Mouse (Mus musculus) erythroblast, adult 5-6 weeks (primary cell): ENCODE data around the gene Setd1b. TPM values are rescaled to one million over a fixed set of nuclear protein-coding genes. Genes with fewer than 3 reads are reported as not detected.
"Not testable (repeated sequence)": the region's sequence is repeated elsewhere in the genome, so short reads cannot be mapped to it uniquely, and the experiment has no call there.

Experiments
- ATAC-seq: replicated peaks from 2 replicates; pipeline ENCODE4 v1.8.0; 2016; ENCODE audit warnings: moderate number of reproducible peaks, mild to moderate bottlenecking, moderate TSS enrichment, inconsistent platforms; ENCODE audit not compliant: poor library complexity, low FRiP score, severe bottlenecking
- total RNA-seq, 2 experiments: library from RNA; stranded (forward) in 1 of 2; stranded (reverse) in 1 of 2; fragments of 150-400 nt in 1 of 2; fragments of 200-764, 138-1000 nt in 1 of 2; gene quantifications; 2 replicates each; pipeline versions ENCODE4 v1.2.3 to v1.2.4; 2015 to 2017; ENCODE audit warnings: low replicate concordance in 2 of 2

Gene Setd1b
- total RNA-seq, 2 experiments from 2014 or later = 5.5 to 15.6 TPM

- ATAC-seq = no peak
Observed at GRCm38 (mm10) chr5:123192606-123193150, 50.7 kb downstream of the Setd1b start.

- peak; percentile 88 for ATAC-seq
Observed at GRCm38 (mm10) chr5:123193436-123193835, 51.4 kb downstream of the Setd1b start.

GRCm38 (mm10) chr5:123194856-123195255 lies 52.9 kb downstream of the Setd1b start:
- ATAC-seq = no peak

GRCm38 (mm10) chr5:123195500-123196000 lies 53.6 kb downstream of the Setd1b start:
- no peak for ATAC-seq

- ATAC-seq = no peak
Observed at GRCm38 (mm10) chr5:123196746-123197145, 54.8 kb downstream of the Setd1b start.

GRCm38 (mm10) chr5:123198523-123198922 lies 56.5 kb downstream of the Setd1b start:
- no peak for ATAC-seq

- peak; percentile 46 for ATAC-seq
Observed at GRCm38 (mm10) chr5:123200816-123201522, 59.0 kb downstream of the Setd1b start.

- peak; percentile 41 for ATAC-seq
Observed at GRCm38 (mm10) chr5:123201523-123201892, 59.5 kb downstream of the Setd1b start.

- ATAC-seq = peak; percentile 63
Observed at GRCm38 (mm10) chr5:123201987-123202386, 60.0 kb downstream of the Setd1b start.

GRCm38 (mm10) chr5:123202771-123203170 lies 60.8 kb downstream of the Setd1b start:
- ATAC-seq = peak; percentile 67

GRCm38 (mm10) chr5:123203591-123203990 lies 61.6 kb downstream of the Setd1b start:
- ATAC-seq = not testable (repeated sequence)

Other genes with a start within 250 kb of the Setd1b start
- 7.5 and 9.4 TPM in 2 replicates for gene Kdm2b, start 152.4 kb upstream of the Setd1b start, total RNA-seq (2015; ENCODE audit: low replicate concordance)
- 11.3 and 28.3 TPM in 2 replicates for gene Kdm2b, start 152.4 kb upstream of the Setd1b start, total RNA-seq (2017; ENCODE audit: low replicate concordance)
- 23.6 and 25.1 TPM in 2 replicates for gene Orai1, start 127.1 kb upstream of the Setd1b start, total RNA-seq (2015; ENCODE audit: low replicate concordance)
- gene Orai1, start 127.1 kb upstream of the Setd1b start, total RNA-seq (2017; ENCODE audit: low replicate concordance) = 0.84 and 7.8 TPM in 2 replicates
- gene Morn3, start 95.2 kb upstream of the Setd1b start, total RNA-seq (2015; ENCODE audit: low replicate concordance) = not detected in 2 replicates
- not detected in 2 replicates for gene Morn3, start 95.2 kb upstream of the Setd1b start, total RNA-seq (2017; ENCODE audit: low replicate concordance)
- gene Tmem120b, start 73.8 kb upstream of the Setd1b start, total RNA-seq (2015; ENCODE audit: low replicate concordance) = 14.4 and 28.6 TPM in 2 replicates
- 25.6 and 61.1 TPM in 2 replicates for gene Tmem120b, start 73.8 kb upstream of the Setd1b start, total RNA-seq (2017; ENCODE audit: low replicate concordance)
- gene Rhof, start 9.5 kb upstream of the Setd1b start, total RNA-seq (2015; ENCODE audit: low replicate concordance) = 1.5 and 2.1 TPM in 2 replicates
- gene Rhof, start 9.5 kb upstream of the Setd1b start, total RNA-seq (2017; ENCODE audit: low replicate concordance) = 0.70 and 2.1 TPM in 2 replicates
- gene Psmd9, start 27.2 kb downstream of the Setd1b start, total RNA-seq (2015; ENCODE audit: low replicate concordance) = 6.9 and 25.5 TPM in 2 replicates
- gene Psmd9, start 27.2 kb downstream of the Setd1b start, total RNA-seq (2017; ENCODE audit: low replicate concordance) = 13.8 and 28.7 TPM in 2 replicates
- gene Hpd, start 40.5 kb downstream of the Setd1b start, total RNA-seq (2015; ENCODE audit: low replicate concordance) = not detected in 2 replicates
- gene Hpd, start 40.5 kb downstream of the Setd1b start, total RNA-seq (2017; ENCODE audit: low replicate concordance) = not detected in 2 replicates
- gene Wdr66, start 109.9 kb downstream of the Setd1b start, total RNA-seq (2015; ENCODE audit: low replicate concordance) = 0.84 and 11.9 TPM in 2 replicates
- 0.42 and 2.4 TPM in 2 replicates for gene Wdr66, start 109.9 kb downstream of the Setd1b start, total RNA-seq (2017; ENCODE audit: low replicate concordance)
- gene Bcl7a, start 201.6 kb downstream of the Setd1b start, total RNA-seq (2015; ENCODE audit: low replicate concordance) = 3.8 and 8.3 TPM in 2 replicates
- gene Bcl7a, start 201.6 kb downstream of the Setd1b start, total RNA-seq (2017; ENCODE audit: low replicate concordance) = 3.1 and 3.3 TPM in 2 replicates